Mouse (Mus musculus): ENCODE measurements around the gene 2010109A12Rik.

2010109A12Rik gene

GRCm38 (mm10) chr5:93231721-93232120, 25.4 kb downstream of the 2010109A12Rik start:
- DNase-seq (ENCODE audit: low read depth, low spot score): no peak

DNA sequence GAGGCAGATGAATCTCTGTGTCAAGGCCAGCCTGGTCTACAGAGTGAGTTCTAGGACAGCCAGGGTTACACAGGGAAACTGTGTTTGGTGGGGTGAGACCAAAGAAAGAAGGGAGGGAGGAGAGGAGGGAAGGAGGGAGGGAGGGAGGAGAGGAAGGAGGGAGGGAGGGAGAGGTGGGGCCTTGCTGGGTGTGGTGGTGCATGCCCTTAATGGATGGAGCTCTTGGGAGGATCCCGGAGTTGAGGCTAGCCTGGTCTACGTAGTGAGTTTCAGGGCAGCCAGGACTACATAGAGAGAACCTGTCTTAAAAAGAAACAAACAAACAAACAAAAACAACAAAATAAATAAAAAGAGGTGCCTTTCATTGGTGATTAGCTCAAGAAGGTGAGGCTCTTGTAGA, 26.5 kb downstream of the 2010109A12Rik start:
- DNase-seq (ENCODE audit: low read depth, low spot score): no peak

DNA sequence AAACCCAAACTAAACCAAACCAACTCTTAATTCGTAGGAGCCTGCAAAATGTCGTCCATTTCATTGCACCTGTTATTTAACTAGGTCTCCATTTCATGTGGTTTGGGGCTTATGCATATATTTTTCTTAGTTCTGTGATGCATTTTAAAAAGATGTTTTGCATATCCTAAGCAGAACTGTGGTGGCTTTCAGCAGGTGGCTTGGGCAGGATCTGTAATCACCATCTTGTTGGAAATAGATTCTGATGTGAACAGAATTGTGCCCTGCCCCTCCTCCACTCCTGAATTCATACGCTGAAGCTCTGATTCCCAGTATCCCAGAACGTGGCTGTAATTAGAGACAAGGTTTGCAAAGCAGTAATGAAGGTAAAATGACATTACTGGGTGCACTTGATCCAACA, 27.8 kb downstream of the 2010109A12Rik start:
- no peak for DNase-seq (ENCODE audit: low read depth, low spot score)

- DNase-seq (ENCODE audit: low read depth, low spot score): no peak
These were observed 28.3 kb downstream of the 2010109A12Rik start for GRCm38 (mm10) chr5:93234605-93235004.

DNA sequence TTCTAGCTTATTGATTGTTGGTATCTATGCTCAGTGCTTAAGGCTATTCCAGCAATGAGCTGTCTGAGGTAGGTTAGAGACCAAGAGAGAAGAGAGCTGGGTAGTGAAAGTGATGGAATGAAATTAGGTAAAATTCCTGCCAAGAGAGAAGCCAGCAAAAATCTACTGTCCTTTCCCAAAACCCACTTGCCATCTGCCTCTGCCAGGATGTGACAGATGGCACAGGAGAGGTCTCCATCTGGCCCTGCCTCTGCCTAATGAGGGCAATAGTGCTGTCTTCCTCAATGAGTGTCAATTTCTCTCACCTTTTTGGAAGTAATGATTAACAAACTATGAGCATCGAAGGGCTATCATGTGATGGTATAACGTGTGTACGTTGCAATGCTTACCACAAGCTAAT, 29.6 kb downstream of the 2010109A12Rik start:
- DNase-seq (ENCODE audit: low read depth, low spot score): no peak

DNA sequence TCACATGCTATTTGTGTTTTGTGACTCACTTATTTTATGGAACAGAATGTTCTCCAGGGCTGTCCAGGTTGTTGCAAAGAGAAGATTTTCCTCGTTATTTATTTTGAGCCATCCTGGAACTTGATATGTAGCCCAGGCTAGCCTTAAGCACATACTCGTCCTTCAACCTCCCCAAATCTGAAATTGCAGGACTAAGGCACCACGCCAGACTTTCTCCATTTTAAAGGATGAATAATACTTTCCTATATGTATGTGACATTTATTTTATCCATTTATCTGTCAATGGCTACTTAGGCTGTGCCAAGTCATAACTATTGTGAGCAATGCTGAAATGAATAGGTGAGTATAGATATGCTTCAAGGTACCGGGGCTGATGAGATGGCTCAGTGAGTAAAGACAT, 30.2 kb downstream of the 2010109A12Rik start:
- no peak for DNase-seq (ENCODE audit: low read depth, low spot score)

DNA sequence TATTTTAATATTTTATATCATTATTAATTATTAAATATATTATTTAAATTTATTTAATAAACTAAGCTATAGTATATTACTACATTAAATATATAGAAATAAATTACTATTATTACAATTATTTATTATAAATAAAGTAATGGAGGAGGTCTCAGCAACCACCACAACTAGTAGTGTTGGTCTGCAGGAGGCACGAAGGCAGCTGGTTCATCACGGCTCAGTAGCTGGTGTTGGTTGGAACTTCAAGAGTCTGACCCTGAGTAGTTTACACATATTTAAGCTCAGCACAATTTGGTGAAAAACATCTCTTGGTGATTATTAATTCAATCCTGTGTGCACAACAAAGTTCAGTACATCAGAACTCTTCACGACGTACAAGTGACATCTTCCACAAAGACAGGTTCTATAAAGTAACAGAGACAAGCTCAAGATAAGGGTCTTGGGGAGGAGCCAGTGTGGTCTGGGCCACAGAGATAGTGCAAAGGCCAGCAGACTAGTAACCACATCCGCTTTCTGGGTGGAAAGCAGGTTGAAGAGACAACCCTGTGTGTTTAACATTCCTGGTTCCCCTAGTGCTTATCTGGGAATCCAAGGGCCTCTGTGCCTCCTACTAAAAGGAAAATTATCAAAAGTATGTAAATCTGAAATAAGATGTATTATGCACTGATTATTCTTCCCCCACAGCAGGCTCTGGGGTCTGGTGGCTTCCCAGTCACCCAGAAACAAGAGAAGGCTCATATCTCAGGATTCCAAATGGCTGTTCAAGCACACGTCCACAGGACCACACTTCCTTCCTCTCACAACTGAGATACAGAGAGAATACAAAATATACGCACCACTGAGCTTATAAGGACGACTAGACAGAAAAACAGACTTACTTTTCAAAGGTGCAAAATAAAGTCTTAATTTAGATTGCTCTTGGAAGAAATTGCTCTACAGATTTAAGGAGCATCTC, 33.5 kb downstream of the 2010109A12Rik start:
- DNase-seq (ENCODE audit: low read depth, low spot score): no peak

- no peak for DNase-seq (ENCODE audit: low read depth, low spot score)
These were observed 39.0 kb downstream of the 2010109A12Rik start for GRCm38 (mm10) chr5:93245280-93245679.

- DNase-seq (ENCODE audit: low read depth, low spot score): no peak
These were observed 43.7 kb downstream of the 2010109A12Rik start for GRCm38 (mm10) chr5:93249940-93250578.

- no peak for DNase-seq (ENCODE audit: low read depth, low spot score)
These were observed 44.9 kb downstream of the 2010109A12Rik start for GRCm38 (mm10) chr5:93251001-93251760.

GRCm38 (mm10) chr5:93255759-93256265, 49.5 kb downstream of the 2010109A12Rik start:
- no peak for DNase-seq (ENCODE audit: low read depth, low spot score)

DNA sequence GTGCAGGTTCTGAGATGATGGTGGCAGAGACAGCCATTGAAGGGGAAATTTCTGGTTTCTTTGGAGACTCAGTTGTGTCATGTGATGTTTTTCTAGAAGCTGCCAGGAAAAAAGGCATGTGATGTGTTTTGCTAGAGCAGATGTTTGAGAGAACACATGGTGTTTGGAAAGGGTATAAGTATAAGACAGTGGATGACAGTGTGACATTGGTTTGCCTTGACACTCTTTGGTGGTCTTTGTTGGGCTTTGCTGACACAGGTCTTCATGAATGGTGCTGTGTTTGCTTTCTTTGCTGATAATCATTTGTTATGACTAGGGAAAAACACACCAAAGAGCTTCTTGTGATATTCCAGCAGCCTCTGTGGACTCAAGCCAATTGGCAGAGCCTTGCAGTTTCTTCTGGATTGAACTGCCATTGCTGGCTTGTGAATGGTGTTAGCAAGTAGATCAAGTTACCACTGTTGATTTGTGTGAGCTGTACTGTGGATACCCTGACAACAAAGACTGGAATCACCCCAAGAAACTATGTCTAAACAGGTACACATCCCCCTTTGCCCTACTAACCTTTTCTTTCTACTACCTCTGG, 50.6 kb downstream of the 2010109A12Rik start:
- DNase-seq (ENCODE audit: low read depth, low spot score): no peak

DNA sequence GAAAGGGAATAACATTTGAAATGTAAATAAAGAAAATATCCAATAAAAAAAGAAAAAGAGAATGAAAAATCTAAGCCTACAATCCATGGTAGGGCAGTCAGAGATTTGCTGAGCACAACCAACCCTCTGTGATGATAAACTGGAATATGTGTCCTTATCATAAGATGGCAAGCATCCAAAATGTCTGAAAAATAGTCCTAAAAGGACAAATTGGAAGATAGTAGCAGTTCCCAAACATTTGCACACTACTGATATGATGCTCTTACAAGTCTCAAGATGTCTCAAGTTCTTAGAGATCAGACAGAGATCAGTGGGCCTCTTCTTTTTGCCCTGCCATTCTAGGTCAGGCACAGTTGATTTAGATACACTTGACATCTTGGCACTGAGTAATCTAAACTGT, 53.0 kb downstream of the 2010109A12Rik start:
- DNase-seq (ENCODE audit: low read depth, low spot score): no peak

GRCm38 (mm10) chr5:93260983-93261382, 54.7 kb downstream of the 2010109A12Rik start:
- DNase-seq (ENCODE audit: low read depth, low spot score): no peak

GRCm38 (mm10) chr5:93262751-93263150, 56.4 kb downstream of the 2010109A12Rik start:
- DNase-seq (ENCODE audit: low read depth, low spot score): no peak

Data from retina, postnatal 7 days (tissue).